Mouse (Mus musculus): ENCODE results near the gene Neb.

Gene Neb

DNA sequence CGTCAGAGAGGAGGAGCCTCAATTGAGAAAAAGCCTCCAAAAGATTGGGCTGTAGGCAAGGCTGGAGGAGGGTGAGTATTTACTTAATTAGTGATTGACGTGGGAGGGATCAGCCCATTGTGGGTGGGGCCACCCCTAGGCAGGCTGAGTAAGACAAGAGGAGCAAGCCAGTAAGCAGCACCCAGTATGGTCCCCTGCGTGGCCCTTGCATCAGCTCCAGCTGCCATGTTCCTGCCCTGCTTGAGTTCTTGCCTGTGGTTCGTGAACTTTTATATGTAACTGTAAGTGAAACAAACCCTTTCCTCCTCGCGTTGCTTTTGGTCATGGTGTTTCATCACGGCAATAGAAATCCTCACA, at the start of gene Neb:
Gene Neb (minus strand): TSS at position 27 of the 357 bp plus-strand sequence.
- no peak for DNase-seq (ENCODE audit: low spot score in 2 of 2)

DNA sequence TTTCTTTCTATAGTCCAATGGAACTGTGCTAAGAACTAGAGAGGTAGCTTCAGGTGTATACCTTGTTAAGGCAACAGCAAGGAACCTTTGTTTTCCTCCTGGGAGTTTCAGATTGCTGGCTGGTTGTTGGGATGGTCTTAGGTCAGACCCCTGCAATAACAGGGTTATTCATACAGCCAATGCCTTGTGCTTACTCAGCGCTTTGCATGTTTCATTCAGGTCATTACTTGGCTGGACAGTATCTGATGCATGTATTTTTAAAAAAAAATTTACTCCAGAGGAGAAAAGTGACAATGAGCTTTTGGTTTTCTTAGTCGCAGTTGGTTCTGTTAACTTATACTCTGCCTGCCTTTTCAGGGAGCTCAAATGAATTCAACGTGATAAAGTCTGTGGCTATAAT, 49.1 kb upstream of the Neb start:
- DNase-seq (ENCODE audit: low spot score in 2 of 2) = no peak

DNA sequence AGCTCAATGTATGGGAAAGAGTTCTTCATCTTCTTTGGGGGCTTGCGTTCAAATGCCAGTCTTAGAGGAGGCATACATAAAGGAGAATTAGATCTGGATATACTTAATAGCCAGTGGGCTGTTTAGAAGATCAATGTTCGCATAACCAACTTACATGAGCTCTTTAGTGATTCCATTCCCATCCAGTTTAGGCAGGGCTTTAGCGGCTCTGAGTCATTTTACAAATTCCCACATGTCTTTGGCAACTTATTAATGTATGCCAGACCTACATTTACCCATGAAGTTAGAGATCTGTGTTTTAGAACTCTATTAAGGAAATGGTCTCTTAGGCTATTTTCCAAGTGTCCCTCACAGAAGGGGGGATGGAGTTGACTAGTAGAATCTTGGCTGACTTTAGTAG, 47.8 kb upstream of the Neb start:
- no peak for DNase-seq (ENCODE audit: low spot score in 2 of 2)

DNA sequence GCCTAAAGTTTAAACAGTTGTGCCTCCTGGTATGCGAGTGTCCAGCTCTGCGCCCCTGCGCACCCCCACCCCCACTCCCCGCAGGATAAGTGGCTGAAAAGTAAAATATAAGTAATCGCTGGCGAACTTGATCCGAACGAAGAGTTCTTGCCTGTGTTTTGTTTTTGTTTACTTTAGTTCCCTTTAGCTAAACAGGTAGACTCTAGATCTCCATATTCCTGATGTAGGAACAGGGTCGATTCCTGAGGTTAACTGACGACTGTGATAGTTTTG, 47.2 kb upstream of the Neb start:
- no peak for DNase-seq (ENCODE audit: low spot score in 2 of 2)

DNA sequence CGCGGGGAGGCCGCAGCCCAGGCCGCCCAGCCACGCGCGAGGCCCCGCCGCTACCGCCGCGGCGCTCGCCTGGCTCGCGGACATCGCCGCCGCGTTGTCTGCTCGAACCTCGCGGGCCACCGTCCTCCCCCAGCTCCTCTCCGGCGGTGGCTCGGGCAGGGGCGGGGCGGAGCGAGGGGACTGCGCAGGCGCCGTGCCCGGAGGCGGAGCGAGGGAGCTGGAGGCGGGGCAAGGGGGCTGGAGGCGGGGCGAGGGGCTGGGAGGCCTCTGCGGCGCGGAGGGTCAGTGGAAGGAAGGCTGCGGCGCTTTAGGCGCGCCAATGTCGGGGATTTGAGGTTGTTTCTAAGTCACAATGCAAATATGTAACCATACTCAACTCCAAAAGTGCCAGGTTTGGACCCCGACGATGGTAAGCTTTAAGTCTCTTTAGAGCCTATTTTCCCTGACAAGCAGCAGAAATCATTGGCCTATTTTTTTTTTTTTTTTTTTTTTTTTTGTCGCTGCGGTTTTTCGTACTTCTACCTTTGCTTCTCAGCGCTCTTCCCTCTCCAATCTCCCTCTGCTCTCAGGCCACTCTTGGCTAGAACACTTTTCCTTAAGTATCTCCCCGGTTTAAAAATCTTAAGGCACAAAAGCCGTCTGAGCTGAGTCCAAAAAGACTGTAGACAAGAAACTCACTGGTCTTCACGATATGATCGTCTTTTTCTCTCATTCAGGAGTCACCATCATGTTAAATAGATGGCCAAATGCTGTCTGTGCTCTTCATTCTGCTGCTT, 46.7 kb upstream of the Neb start, which contains the start of gene Arl5a:
Gene Arl5a (minus strand): TSS at position 155 of the 776 bp plus-strand sequence.
- DNase-seq (ENCODE audit: low spot score in 2 of 2) = peak; percentile 98 to 99

DNA sequence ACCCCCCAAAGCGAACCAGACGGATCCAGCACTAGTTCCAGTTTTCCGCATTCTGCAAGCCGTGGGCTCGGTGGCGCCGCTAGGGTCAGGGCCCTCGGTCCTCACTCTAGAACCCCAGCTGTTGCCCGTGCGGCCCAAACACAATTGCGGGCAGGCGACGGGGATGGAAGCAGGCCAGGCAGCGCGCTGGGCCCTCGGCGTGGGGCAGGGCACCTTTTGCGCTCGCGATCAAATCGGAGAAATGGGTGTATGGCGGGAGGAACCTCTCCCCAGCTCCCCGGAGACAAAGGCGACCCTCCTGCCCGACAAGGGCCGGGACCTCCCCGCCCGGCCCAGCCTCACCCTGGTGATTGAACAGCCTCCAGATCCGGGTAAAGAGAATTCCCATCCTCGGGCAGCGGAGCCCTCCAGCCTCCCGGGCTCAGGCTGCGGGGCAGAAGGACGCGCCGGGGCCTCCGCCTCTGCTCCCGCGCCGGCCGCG, 46.0 kb upstream of the Neb start:
- peak; percentile 26 to 61 for DNase-seq (ENCODE audit: low spot score in 2 of 2)

DNA sequence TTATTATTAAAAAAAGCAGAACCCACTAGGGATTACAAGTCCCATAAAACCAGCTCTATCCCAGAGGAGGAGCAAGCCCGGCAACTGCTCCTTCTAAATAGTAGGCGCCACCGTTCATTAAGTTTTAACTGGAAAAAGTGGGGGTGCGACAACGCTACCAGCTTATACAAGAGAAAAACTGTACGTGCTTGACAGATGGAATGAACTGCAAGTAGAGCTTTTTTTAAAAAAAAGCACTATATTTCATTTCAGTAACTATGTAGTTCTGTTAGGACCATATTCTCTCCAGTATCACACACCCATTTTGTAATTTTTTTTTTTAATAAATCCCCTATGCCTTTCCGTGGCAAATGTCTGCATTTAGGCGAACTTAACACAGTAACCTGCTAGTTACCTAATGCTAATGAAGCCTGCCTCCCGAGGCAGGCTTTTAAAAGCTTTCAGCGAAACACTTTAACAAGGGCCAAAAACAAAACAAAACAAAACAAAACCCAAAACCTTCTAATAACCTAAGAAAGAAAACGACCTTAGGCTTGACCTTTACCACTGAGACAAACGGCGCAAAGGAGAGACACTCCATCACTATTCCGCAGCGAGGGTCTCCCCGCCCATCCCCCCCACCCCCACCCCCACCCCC, 45.5 kb upstream of the Neb start:
- no peak for DNase-seq (ENCODE audit: low spot score in 2 of 2)

DNA sequence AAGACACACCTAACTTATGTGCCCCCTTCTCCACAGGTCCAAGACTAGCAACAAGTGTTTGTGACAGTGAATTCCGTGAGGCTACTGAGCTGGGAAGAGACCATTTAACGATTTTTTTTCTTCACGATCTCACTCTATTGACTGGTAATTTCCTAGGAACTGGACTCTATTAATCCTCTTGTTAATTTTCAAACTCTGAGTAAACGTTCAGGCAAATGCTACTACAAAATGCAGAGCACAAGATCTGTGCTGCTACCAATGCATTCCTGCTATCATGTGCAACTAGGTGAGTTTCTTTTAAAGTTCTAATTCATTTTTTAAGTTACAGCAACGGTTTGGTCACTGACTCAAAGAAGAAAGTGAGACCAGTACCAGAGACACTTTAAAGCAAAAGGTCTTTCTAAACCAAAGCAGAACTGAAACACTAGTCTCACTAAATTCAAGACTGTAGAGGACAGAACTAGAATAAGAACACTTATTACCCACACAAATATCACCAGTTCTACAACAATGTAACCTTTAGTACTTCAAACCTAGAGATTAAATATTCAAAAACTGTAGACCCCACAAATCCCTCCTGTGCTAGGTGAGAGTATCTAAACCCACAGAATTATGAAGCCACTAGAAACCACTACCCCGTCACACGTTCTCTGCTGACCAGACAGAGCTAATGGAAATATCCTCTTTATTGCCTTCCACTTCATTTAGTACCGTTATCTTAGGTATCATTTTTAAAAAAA, 44.8 kb upstream of the Neb start:
- DNase-seq (ENCODE audit: low spot score in 2 of 2) = no peak

DNA sequence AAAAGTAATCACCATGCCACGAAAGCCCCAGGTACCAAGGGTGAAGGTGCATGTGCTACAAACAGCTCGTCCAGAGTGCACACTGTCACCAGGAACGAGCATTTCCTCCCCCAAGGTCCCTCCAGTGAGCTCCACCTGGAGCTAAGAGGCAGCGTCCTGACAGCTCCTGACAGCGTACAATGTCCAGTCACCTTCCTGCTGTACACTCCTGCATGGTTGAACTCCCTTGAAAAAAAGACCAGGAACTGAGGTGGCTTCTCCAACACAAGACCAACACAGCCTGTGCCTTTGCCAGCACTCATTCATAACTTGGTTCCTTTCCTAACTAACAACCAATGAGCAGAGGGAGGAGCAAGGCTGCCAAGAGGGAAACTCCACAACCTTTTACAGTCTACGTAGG, 42.9 kb upstream of the Neb start:
- no peak for DNase-seq (ENCODE audit: low spot score in 2 of 2)

DNA sequence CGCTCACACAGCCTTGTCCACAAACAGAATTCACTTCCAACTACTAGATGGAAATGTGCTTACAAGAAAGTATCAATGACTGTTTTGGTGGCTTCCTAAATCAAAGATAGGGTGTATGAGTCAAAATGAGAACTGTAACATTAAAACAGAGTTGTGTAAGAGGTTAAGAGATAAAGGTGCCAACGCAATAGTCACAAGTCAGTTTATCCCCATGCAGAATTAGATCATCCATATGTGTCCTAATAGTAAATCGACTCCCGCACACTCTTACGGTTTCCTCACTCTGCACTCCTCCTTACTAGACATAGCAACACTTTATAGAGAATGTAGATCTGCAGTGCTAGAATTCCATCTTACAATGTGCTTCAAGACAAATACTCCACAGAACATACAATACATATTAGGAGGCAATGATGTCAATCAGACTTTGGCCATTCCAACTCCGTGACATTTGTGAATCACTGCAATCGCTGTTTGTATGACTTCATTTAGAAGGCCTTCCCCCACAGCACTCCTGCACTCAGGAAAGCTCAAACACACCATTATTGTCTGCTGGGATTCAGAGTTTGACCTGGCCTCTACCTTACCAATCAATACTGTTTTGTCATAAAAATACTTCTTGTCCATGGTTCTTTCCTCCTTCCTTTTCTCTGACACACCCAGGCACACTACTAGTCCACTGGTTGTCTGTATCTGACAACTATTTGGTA, 41.9 kb upstream of the Neb start:
- no peak for DNase-seq (ENCODE audit: low spot score in 2 of 2)

DNA sequence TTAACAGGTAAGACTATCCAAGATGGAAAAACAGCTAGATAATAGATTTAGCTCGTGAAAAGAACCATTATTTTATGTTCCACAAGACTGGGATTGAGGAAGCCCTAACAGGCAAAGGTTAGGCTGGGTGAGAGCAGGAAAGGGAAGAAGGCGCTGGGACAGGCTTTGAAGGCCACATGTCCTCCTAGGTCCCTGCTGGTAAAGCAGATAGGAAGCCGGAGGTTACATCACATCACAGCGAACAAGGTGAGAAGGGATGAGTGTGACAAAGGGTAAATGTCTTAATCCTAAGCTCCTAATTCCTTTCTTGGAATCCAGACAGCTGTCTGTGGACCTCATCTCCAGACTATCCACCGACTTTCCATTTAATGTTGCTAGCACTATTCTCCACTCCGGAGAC, 41.0 kb upstream of the Neb start:
- no peak for DNase-seq (ENCODE audit: low spot score in 2 of 2)

DNA sequence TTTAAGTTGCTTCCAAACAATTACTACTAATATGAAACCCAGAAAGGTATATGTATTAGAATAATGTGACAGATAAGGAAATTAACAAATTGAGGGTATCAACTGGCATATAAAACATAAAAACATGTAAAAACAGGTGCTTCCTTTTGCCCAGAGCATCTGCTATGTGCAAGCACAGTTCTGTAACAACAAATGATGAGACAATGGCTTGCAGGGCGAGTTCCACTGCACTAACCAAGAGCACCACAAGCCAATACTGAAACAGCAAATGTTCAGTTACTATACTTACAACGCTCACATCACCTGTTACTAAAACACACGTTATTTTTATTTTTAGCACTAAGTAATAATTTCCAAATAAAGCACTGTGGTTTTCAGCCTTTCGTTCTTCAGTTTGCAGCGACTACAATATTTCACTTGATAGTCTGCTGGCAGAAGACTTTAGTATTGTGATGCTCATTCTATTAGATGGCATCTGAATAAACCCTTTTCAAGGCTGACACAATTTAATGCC, 34.3 kb upstream of the Neb start:
- no peak for DNase-seq (ENCODE audit: low spot score in 2 of 2)

DNA sequence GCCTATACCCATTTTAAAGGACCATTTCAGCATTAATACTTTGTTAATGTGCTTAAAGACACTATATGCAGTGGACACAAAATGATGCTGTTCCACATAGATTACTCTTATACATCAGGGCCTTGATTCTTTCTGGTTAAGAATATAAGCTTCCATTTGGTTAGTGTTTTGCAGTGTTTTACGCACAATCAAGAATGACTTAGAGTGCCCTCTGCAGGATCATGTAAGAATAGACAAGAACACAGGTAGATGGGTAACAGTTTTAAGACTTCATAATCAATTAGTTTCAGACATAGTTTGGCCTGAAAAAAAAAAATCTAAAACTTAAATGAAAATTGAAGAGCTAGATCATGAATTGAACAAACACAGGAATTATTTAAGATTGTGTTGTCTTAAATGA, 28.2 kb upstream of the Neb start:
- DNase-seq (ENCODE audit: low spot score in 2 of 2) = no peak

DNA sequence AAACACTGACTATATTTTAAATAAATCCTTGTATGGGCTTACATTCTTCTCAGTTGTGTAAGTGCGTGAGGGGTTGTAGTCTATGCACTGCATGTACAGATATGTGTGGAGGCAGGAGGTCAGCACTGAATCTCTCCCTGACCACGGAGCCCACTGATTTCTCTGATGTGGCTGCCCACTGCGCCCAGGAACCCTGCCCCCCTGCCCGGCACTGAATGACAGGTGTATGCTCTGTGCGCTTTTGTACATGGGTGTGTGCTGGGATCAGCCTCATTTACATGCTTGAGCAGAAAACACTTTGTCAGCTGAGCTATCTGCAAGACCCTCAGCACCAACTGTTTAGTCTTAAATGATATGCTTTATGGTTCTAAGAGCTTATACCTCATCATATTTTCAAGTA, 27.0 kb upstream of the Neb start:
- no peak for DNase-seq (ENCODE audit: low spot score in 2 of 2)

DNA sequence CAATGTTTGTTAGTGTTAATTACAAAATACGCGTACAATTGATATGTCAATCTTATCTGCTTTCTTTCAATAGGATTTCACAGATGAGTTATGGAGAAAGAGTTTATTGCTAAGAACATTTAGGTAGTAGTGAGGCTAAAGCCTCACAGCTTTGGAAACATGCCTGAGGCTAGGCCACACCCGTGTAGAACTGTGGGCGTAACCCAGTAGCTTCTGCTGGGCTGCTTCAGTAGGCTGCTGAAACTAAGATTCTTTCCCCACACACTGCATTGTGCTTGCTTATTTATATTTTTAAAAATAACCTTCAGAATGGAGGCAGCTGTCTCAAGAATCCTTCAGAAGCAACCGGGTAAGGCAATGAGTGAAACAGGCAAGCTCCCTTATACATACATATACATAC, 16.3 kb upstream of the Neb start:
- DNase-seq (ENCODE audit: low spot score in 2 of 2) = no peak

DNA sequence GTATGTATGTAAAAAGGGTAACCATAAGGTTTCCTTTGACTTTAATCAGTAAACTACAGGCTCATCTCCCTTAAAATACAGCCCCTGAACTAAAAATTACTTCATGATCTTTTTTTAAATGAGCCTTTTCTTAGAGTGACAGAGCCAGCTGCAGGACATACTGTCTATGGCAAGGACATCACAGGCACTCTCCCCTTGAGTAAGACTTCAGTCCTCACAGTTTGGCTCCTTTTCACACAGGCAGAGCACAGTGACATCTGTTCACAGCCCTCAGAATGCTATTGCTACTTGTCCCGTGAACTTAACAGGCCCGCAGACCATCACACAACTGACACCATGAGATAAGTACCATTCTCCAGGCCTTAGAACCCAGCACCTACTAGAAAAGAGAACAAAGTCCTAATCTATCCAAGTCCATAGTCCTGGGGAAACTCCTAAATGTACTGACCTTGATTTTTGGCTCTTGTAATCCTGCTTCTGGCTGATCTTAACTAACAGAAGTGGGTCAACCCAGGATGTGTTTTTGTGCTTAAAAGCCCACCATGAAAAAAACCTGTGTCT, 12.2 kb upstream of the Neb start:
- no peak for DNase-seq (ENCODE audit: low spot score in 2 of 2)

DNA sequence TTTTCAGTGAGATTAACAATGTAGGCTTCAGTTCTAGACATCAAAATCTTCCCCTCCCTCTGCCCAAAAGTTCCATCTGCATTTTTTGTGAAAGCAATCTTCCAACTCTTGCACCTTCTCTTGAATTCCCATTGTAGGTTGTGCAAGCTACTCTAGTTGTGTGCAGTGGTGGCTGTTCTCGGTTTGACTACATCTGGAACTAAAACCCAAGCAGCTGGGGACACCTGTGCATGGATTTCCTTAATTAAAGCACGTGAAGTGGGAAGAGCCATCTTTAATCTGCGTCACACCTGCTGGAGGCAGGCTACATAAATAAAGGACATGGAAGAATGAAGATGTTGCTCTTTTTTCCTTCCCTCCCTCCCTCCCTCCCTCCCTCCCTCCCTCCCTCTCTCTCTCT, 11.7 kb upstream of the Neb start:
- DNase-seq (ENCODE audit: low spot score in 2 of 2) = no peak

DNA sequence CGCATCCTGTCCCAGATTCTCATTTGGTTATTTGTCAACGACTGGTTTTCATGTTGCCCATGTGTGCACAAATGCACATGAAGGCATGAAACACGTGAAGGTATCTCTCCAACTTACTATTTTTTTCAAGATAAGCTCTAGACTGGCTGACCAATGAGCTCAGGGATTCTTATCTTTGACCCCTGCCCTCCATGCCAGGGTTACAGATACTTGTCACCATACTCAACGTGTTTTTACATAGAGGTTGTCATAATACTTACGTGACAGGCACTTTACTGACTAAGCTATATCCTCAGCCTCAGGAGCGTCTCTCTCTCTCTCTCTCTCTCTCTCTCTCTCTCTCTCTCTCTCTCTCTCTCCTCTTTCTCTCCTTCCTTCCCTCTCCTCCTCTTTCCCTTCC, 8.2 kb upstream of the Neb start:
- DNase-seq (ENCODE audit: low spot score in 2 of 2) = no peak

DNA sequence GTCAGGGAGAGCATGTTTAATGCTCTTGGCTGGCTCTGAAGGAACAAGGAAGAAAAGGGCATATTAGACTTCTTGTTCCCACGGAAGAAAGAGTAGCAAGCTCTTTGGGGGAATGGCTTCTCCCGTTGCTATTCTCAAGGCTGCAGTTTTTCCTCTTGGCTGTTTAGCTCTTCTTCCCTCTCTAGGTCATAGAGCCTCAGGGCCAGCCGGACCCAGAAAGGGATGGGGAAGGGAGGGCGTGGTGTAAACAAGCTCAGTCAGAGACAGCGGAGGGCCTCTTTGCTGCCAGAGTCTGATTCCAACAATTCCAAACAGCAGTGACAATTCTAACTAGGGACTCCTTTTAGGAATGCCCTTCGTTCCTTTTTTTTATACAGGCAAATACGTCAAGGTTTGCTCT, 7.8 kb upstream of the Neb start:
- no peak for DNase-seq (ENCODE audit: low spot score in 2 of 2)

DNA sequence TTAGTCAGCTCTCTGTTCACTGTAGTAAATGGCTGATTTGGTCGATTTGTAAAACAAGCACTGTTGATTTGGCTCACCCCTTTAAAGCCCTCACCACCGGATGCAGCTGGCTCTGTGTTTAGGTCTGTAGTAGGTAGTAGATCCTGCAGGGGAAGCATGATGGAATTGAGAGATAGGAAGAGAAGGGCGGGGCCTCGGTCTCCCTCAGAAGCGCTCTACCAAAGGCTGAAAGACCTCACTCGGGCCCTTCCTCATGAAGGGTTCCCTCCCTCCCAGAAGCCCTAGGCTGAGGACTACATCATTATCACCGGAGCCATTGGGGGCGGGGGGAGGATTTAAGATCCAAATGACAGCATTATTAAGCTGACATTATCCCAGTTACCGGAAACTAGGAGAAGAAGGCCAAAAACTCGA, 581 bp upstream of the Neb start:
- DNase-seq (ENCODE audit: low spot score in 2 of 2) = no peak

DNA sequence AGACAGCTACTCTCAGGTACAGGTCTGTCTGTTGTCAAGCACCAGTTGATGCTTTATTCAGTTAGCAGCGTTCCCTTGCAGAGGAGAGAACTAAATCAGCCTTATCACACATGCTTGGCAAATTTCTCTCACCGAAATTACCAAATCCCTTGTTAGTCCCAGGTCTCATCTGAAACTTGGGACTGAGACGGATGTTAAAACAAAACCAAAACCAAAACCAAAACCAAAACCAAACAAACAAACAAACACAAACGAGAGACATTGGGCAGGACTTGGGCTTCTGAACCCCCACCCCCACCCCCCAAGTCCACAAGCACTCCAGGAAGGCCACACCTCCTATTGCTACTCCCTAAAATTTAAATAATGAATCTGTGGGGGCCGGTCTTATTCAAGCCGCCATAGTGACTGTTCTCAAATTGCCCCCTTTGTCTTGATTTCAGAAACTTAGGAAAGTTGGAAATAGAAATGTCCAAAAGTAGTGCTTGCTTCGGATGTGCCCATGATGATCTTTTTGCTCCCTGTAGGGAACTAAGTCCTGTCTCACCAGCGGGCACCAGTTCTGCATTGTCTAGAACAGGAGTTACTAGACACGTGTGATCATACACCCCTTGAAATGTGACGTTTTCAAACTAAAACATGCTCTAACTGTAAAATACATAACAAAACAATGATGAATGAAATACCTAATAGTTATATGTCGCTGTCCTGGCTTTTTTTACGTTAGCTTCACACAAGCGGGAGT, 397 bp downstream of the Neb start:
- DNase-seq (ENCODE audit: low spot score in 2 of 2) = no peak

Data from cerebellum, postnatal 4 days (tissue).